Mouse (Mus musculus) liver, embryonic 13.5 days (tissue): ENCODE measurements around the gene Trappc6b. TPM values are rescaled to one million over a fixed set of nuclear protein-coding genes. Genes with fewer than 3 reads are reported as not detected.

Source experiments
- ATAC-seq: fragments of 200-750 bp; cut with Nextera tagmentation; 2 replicates; pipeline ENCODE4 v1.8.0; 2017; ENCODE audit warnings: low read depth, mild to moderate bottlenecking, moderate number of reproducible peaks, moderate library complexity
- DNase-seq: peaks from one replicate; pipeline ENCODE4 v3.0.0; 2022
- H3K27ac ChIP-seq: fragments of 300-500 bp; sonication (generic); 2 replicates; pipeline ENCODE4 v1.5.1; 2015; ENCODE audit warnings: moderate library complexity, mild to moderate bottlenecking, inconsistent platforms
- H3K27me3 ChIP-seq: fragments of 300-500 bp; sonication (generic); 2 replicates; pipeline ENCODE4 v1.6.1; 2015; ENCODE audit warnings: mild to moderate bottlenecking, inconsistent platforms
- H3K36me3 ChIP-seq: fragments of 300-500 bp; sonication (generic); 2 replicates; pipeline ENCODE4 v1.6.1; 2015; ENCODE audit warnings: mild to moderate bottlenecking, inconsistent platforms
- H3K4me1 ChIP-seq: fragments of 300-500 bp; sonication (generic); replicated peaks from 2 replicates; pipeline ENCODE4 v1.6.1; 2015; ENCODE audit warnings: inconsistent platforms
- H3K4me2 ChIP-seq: fragments of 300-500 bp; sonication (generic); 2 replicates; pipeline ENCODE4 v1.6.1; 2015; ENCODE audit warnings: inconsistent platforms, mild to moderate bottlenecking, moderate library complexity
- H3K4me3 ChIP-seq: fragments of 300-500 bp; sonication (generic); replicated peaks from 2 replicates; pipeline ENCODE4 v1.5.1; 2015; ENCODE audit warnings: mild to moderate bottlenecking, inconsistent platforms
- H3K9ac ChIP-seq: fragments of 300-500 bp; sonication (generic); 2 replicates; pipeline ENCODE4 v1.6.1; 2015; ENCODE audit warnings: mild to moderate bottlenecking, inconsistent platforms
- H3K9me3 ChIP-seq: fragments of 300-500 bp; sonication (generic); replicated peaks from 2 replicates; pipeline ENCODE4 v1.6.1; 2016; ENCODE audit warnings: inconsistent platforms
- WGBS: fragments of 180-500 bp; shearing (Covaris S2); methylation state at CpG from one replicate; pipeline ENCODE4 v1.1.7; 2015; ENCODE audit not compliant: insufficient replicate concordance; 5-methylcytosine and 5-hydroxymethylcytosine counted together
- polyA plus RNA-seq: library from polyadenylated mRNA; unstranded; fragments of >200 nt; fragmentation: Nextera tagmentation; extraction: Ambion mirVana; gene quantifications from 2 replicates; pipeline ENCODE4 v1.2.1, GENCODE M21; 2015

The Trappc6b gene
- polyA plus RNA-seq, 1 experiment from 2014 or later = 52.2 TPM

- peaks cover 29% of the 10 kb centered on the region for H3K36me3 ChIP-seq
- WGBS = under 1% methylated on average over 28 of the region's 28 CpGs
- peak; percentile 73 for ATAC-seq
- H3K27me3 ChIP-seq = no peaks in the 10 kb centered on the region
- H3K4me3 ChIP-seq = peak within 1 kb of the TSS; percentile 75
- no peaks in the 10 kb centered on the region for H3K9me3 ChIP-seq
- H3K9ac ChIP-seq = peak within 1 kb of the TSS; percentile 84
- peak within 1 kb of the TSS; percentile 79 for H3K4me2 ChIP-seq
- peaks cover 33% of the 10 kb centered on the region for H3K4me1 ChIP-seq
- DNase-seq = peak; percentile 92
- peak within 1 kb of the TSS; percentile 90 for H3K27ac ChIP-seq
Observed at GRCm38 (mm10) chr12:59013234-59013633, 48.0 kb downstream of the Trappc6b start, which contains the start of gene Gemin2. TSS of gene Gemin2 (plus strand) at chr12:59013393.

GRCm38 (mm10) chr12:59012710-59013091 is 48.6 kb downstream of the Trappc6b start:
- 3% methylated on average over 7 of the region's 7 CpGs for WGBS
- Histone ChIP-seq H3K9ac (peak overlapping the region; percentile 84), H3K4me1 (peaks cover 33% of the 10 kb centered on the region), H3K4me2 (peak overlapping the region; percentile 79), H3K36me3 (peaks cover 23% of the 10 kb centered on the region), H3K27ac (peak overlapping the region; percentile 90), H3K9me3 (no peaks in the 10 kb centered on the region), H3K27me3 (no peaks in the 10 kb centered on the region), H3K4me3 (peak overlapping the region; percentile 75)
- ATAC-seq (no peak), DNase-seq (no peak)

DNA sequence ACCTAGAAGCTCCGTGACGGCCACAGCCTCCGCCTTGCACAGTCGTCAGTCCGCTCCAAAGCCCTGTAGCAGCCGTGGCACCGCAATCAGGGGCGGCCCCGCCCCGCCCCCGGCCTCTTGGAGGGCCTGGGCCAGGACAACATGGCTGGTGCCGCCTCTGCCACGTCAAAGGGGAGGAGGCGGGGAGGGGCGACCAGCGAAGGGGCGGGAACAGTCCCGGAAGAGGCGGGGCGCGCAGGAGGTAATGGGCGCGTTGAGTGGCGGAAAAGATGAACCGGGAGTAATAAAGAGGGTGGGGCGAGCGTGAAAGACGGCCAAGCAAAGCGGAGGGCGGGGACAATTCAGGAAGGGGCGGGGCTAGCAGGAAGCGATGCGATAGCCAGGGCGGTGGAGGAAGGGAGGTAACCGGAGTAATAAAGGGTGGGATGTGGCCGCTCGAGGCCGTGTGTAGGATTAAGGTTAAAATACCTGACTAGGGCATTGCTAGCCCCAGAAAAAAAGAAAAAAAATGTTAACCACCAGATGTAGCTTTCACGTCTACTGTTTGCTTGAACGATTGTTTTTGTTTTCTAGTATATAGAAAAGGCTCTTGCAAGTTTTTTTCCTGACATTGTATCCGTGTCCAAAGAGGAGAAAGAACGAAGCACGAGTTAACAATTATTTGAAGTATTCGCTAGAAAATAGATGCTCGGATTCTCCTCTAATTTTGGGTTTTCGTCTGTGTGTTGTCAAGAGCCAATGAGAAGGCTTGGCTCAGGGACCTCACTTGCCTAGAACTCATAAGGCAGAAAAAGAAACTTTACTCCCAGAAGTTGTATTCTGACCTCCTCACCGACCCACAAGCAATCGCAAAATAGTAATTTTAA is 49.2 kb downstream of the Trappc6b start, which contains the start of gene Sec23a:
Gene Sec23a (minus strand): TSS at position 174 of the 866 bp plus-strand sequence.
- H3K9ac ChIP-seq = peak within 1 kb of the TSS; percentile 87
- ATAC-seq = peak; percentile 93
- H3K27ac ChIP-seq = peak within 1 kb of the TSS; percentile 94
- under 1% methylated on average over 48 of the region's 48 CpGs for WGBS
- H3K36me3 ChIP-seq = peaks cover 19% of the 10 kb centered on the region
- peak; percentile 99 for DNase-seq
- no peaks in the 10 kb centered on the region for H3K9me3 ChIP-seq
- H3K27me3 ChIP-seq = no peaks in the 10 kb centered on the region
- H3K4me3 ChIP-seq = peak within 1 kb of the TSS; percentile 81
- H3K4me1 ChIP-seq = peaks cover 33% of the 10 kb centered on the region
- peak within 1 kb of the TSS; percentile 93 for H3K4me2 ChIP-seq

- WGBS = 1% methylated on average over 25 of the region's 25 CpGs
- no peaks in the 10 kb centered on the region for H3K9me3 ChIP-seq
- H3K27me3 ChIP-seq = no peaks in the 10 kb centered on the region
- peak overlapping the region; percentile 87 for H3K9ac ChIP-seq
- H3K4me3 ChIP-seq = peak overlapping the region; percentile 81
- DNase-seq = no peak
- peak overlapping the region; percentile 93 for H3K4me2 ChIP-seq
- peaks cover 20% of the 10 kb centered on the region for H3K36me3 ChIP-seq
- H3K27ac ChIP-seq = peak overlapping the region; percentile 94
- ATAC-seq = peak; percentile 66
- peaks cover 33% of the 10 kb centered on the region for H3K4me1 ChIP-seq
Observed at GRCm38 (mm10) chr12:59011275-59011843, 49.9 kb downstream of the Trappc6b start.

DNA sequence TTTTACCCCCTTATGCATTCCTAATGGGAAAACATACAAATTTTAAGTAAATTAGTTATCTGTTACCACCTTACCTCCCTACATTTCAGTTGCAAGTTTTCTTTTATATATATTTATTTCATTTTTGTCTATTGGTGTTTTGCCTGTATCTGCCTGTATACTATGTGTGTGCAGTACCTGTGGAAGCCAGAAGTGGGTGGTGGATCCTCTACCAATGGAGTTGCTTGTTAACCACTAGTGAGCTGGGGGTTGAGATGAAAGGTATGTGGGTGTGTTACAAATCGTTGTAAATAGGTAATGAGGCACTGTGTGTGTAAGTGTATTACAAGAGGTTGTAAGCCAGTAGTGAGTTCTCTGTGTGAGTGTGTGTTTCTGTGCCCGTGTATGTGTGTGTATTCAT is 50.8 kb downstream of the Trappc6b start:
- peak overlapping the region; percentile 94 for H3K27ac ChIP-seq
- peak overlapping the region; percentile 81 for H3K4me3 ChIP-seq
- peaks cover 20% of the 10 kb centered on the region for H3K36me3 ChIP-seq
- peak overlapping the region; percentile 87 for H3K9ac ChIP-seq
- H3K27me3 ChIP-seq = no peaks in the 10 kb centered on the region
- no peak for ATAC-seq
- no peak for DNase-seq
- no peaks in the 10 kb centered on the region for H3K9me3 ChIP-seq
- peaks cover 33% of the 10 kb centered on the region for H3K4me1 ChIP-seq
- WGBS = 67% methylated on average over 2 of the region's 2 CpGs
- peak overlapping the region; percentile 93 for H3K4me2 ChIP-seq

Other genes starting within 250 kb of the Trappc6b start
- 22.6 and 29.5 TPM in 2 replicates for gene Sec23a, start 49.5 kb downstream of the Trappc6b start, polyA plus RNA-seq
- 25.5 and 26.0 TPM in 2 replicates for gene Gemin2, start 48.1 kb downstream of the Trappc6b start, polyA plus RNA-seq
- gene Pnn, start 5.4 kb upstream of the Trappc6b start, polyA plus RNA-seq = 43.9 and 53.3 TPM in 2 replicates
- 47.8 and 63.2 TPM in 2 replicates for gene Mia2, start 34.3 kb upstream of the Trappc6b start, polyA plus RNA-seq
- gene Fbxo33, start 158.3 kb upstream of the Trappc6b start, polyA plus RNA-seq = 8.8 and 9.6 TPM in 2 replicates